ENCODE assay signal across 23 mouse cellular contexts in the genomic region with DNA sequence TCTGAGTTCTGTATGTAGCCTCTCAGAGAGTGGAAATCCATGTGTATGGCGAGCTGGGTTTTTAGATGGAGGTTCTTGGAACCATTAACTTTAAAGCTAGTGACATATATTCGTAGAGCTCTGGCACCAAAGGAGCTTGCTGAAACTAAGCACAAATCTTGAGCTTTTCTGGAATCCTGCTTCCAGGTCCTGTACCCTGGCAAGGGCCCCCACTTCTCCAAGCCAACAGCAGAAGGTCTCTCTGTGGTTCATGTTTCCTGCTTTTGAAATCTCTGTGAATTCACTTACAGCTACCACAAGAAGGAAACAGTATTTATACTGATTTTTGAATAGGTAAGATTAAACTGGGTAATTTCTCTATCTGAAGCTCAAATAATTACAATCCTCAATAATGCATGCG.
DNase-seq lines count a peak whose midpoint lies in the region; ATAC-seq lines count a peak whose summit lies in the region.
"Had no signal": no experiment of that assay in that cellular context is flagged by ENCODE, and none has a peak within 500 bp of the region (broad histone marks: within the 10 kb centered on the region; RNA-seq: fewer than 3 reads in every experiment).

No protein-coding gene starts in this region.

- no peak overlapping the region for H3K27ac ChIP-seq in midbrain, embryonic 15.5 days
- H3K27ac ChIP-seq in hindbrain, embryonic 13.5 days: no peak overlapping the region
- H3K27ac ChIP-seq: embryonic facial prominence, embryonic 13.5 days; forebrain, embryonic 12.5 days; heart, embryonic 15.5 days; hindbrain, embryonic 14.5 days; intestine, embryonic 15.5 days had no signal

- H3K4me2 ChIP-seq in midbrain, embryonic 15.5 days: no peak overlapping the region
- no peak overlapping the region for H3K4me2 ChIP-seq in hindbrain, embryonic 13.5 days
- H3K4me2 ChIP-seq: embryonic facial prominence, embryonic 13.5 days; forebrain, embryonic 12.5 days; heart, embryonic 11.5 days; heart, embryonic 15.5 days; hindbrain, embryonic 14.5 days; intestine, embryonic 15.5 days had no signal

- 86% methylated on average over 3 of the region's 3 CpGs for WGBS in midbrain, embryonic 15.5 days
- WGBS in hindbrain, embryonic 13.5 days: 92% methylated on average over 3 of the region's 3 CpGs

- no peaks in the 10 kb centered on the region for H3K4me1 ChIP-seq in midbrain, embryonic 15.5 days
- H3K4me1 ChIP-seq in hindbrain, embryonic 13.5 days (replicated peaks): no peaks in the 10 kb centered on the region
- H3K4me1 ChIP-seq: embryonic facial prominence, embryonic 13.5 days; forebrain, embryonic 12.5 days; heart, embryonic 15.5 days; intestine, embryonic 15.5 days had no signal

- H3K27me3 ChIP-seq in midbrain, embryonic 15.5 days (replicated peaks): no peaks in the 10 kb centered on the region
- H3K27me3 ChIP-seq in hindbrain, embryonic 13.5 days: no peaks in the 10 kb centered on the region
- H3K27me3 ChIP-seq: embryonic facial prominence, embryonic 13.5 days; forebrain, embryonic 12.5 days; heart, embryonic 15.5 days; intestine, embryonic 15.5 days had no signal

- peak; percentile 85 for ATAC-seq in cerebellum, adult (ENCODE audit: insufficient number of reproducible peaks, low FRiP score, low TSS enrichment)
- ATAC-seq in midbrain, embryonic 15.5 days (replicated peaks): no peak
- ATAC-seq in hindbrain, embryonic 13.5 days (ENCODE audit: low FRiP score): no peak
- ATAC-seq in monocyte, adult 5-6 weeks (replicated peaks; ENCODE audit: insufficient number of reproducible peaks, low FRiP score, low TSS enrichment, poor library complexity, severe bottlenecking): no peak
- ATAC-seq: CD4-positive, CD25-positive, alpha-beta regulatory T cell, adult 4 months; forebrain, embryonic 16.5 days; intestine, embryonic 15.5 days had no signal

- no peak overlapping the region for H3K9ac ChIP-seq in midbrain, embryonic 15.5 days
- H3K9ac ChIP-seq in hindbrain, embryonic 13.5 days: no peak overlapping the region
- H3K9ac ChIP-seq: embryonic facial prominence, embryonic 13.5 days; forebrain, embryonic 12.5 days; heart, embryonic 15.5 days; hindbrain, embryonic 14.5 days; intestine, embryonic 15.5 days had no signal

- H3K4me3 ChIP-seq in midbrain, embryonic 15.5 days: no peak overlapping the region
- H3K4me3 ChIP-seq in hindbrain, embryonic 13.5 days: no peak overlapping the region
- H3K4me3 ChIP-seq: embryonic facial prominence, embryonic 13.5 days; forebrain, embryonic 12.5 days; heart, embryonic 15.5 days; intestine, embryonic 15.5 days had no signal

- no peak for DNase-seq in cerebellum, postnatal 4 days (ENCODE audit: low spot score in 2 of 2)
- peak; percentile 76 for DNase-seq in cerebellum, adult 9-10 months
- peak; percentile 61 to 73 for DNase-seq in cerebellum, postnatal 25 days
- DNase-seq: adrenal gland, adult 8-10 months; adrenal gland, postnatal 36 days; B cell, adult 2 months; gastrocnemius, postnatal 10 days; heart, adult 18-20 months; heart, postnatal 14 days; kidney, adult 18-20 months had no signal

- H3K36me3 ChIP-seq in midbrain, embryonic 15.5 days (replicated peaks): no peaks in the 10 kb centered on the region
- H3K36me3 ChIP-seq in hindbrain, embryonic 13.5 days: no peaks in the 10 kb centered on the region
- H3K36me3 ChIP-seq: embryonic facial prominence, embryonic 13.5 days; forebrain, embryonic 12.5 days; G1E; heart, embryonic 15.5 days; intestine, embryonic 15.5 days had no signal

- H3K9me3 ChIP-seq in midbrain, embryonic 15.5 days: no peaks in the 10 kb centered on the region
- no peaks in the 10 kb centered on the region for H3K9me3 ChIP-seq in hindbrain, embryonic 13.5 days
- H3K9me3 ChIP-seq: embryonic facial prominence, embryonic 13.5 days; forebrain, embryonic 12.5 days; G1E; heart, embryonic 15.5 days; intestine, embryonic 15.5 days had no signal

Comparison
In these comparisons a context has a peak if more than half of its experiments do, and no peak if none do; other contexts are left out.
1. DNase-seq: peak in cerebellum, adult 9-10 months (single experiment) and cerebellum, postnatal 25 days (2 of 2); none in cerebellum, postnatal 4 days (0 of 2).